Mouse (Mus musculus): ENCODE data around the gene Atp5d. TPM values are rescaled to one million over a fixed set of nuclear protein-coding genes. Genes with fewer than 3 reads are reported as not detected.
"Not testable (repeated sequence)": the region's sequence is repeated elsewhere in the genome, so short reads cannot be mapped to it uniquely, and the experiment has no call there.

Atp5d gene
- total RNA-seq, 2 experiments from 2014 or later = 1,058 to 1,125 TPM

GRCm38 (mm10) chr10:80164161-80164997, 25.9 kb downstream of the Atp5d start:
- intact Hi-C loops (cut with DNase I) = no loop called here
- DNase-seq = peak; percentile 42 to 49

DNA sequence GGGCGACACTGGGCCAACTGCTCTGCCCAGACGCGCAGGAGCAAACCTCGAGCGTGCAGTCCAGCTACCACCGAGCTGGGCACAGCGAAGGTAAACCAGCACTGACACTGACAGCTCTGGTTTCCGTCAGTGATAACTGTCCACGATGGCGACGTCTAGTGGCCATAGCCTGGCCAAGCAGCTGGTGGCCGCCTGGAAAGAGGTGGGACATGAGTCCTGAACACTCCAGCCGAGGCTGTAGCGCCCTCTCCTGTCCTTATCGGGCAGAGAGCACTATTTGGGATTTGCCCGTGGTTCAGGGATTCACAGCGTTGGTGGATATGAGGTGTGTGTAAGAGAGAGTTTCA, 26.5 kb downstream of the Atp5d start:
- peak; percentile 98 to 99 for DNase-seq
- intact Hi-C loops (cut with DNase I) = loop anchor here (1.0 kb wide), 1 partner anchor 20 kb away; no protein-coding TSS in a partner anchor

GRCm38 (mm10) chr10:80165392-80166128, 27.1 kb downstream of the Atp5d start, which contains the start of gene Cirbp:
Gene Cirbp (plus strand): TSS chr10:80165985.
- peak; percentile 59 to 66 for DNase-seq
- intact Hi-C loops (cut with DNase I) = loop anchor here (1.0 kb wide), 1 partner anchor 20 kb away; no protein-coding TSS in a partner anchor

DNA sequence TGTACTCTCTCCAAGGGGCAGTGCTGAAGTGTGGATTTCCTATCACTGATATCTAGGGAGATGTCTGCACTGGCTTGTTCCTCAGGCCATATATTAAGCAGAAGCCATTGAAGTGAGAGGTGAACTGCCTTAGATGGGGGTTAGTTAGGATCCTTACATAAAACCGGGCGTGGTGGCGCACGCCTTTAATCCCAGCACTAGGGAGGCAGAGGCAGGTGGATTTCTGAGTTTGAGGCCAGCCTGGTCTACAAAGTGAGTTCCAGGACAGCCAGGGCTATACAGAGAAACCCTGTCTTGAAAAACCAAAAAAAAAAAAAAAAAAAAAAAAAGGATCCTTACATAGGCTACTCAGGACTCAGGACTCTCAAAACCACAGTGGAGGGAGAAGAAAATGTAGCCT, 27.7 kb downstream of the Atp5d start:
- DNase-seq; intact Hi-C loops (cut with DNase I): not testable (repeated sequence)

DNA sequence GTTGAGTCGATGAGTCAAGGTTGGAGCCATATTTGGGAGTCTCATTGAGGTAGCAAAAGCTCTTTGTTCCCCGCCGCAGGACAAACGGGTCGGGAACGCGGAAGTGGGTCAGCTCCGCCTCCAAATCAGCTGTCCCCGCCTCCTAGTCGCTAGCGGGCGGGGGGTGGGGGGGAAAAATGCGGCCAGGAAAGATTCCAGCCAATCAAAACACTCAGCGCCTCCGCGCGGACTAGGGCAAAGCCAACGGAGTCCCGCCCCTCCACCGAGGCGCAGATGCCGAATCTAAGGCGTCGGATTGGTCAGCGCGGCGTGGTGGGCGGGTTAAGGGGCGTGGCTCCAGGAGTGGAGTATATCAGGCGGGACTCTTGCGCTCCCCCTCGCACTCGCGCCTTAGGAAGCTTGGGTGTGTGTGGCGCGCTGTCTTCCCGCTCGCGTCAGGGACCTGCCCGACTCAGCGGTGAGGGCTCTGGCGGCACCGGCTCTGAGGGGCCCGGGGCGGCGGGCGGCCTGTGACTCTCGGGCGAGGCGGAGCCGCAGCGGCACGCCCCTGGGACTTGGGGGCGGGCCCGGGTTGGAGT, 29.1 kb downstream of the Atp5d start:
- intact Hi-C loops (cut with DNase I) = no loop called here

DNA sequence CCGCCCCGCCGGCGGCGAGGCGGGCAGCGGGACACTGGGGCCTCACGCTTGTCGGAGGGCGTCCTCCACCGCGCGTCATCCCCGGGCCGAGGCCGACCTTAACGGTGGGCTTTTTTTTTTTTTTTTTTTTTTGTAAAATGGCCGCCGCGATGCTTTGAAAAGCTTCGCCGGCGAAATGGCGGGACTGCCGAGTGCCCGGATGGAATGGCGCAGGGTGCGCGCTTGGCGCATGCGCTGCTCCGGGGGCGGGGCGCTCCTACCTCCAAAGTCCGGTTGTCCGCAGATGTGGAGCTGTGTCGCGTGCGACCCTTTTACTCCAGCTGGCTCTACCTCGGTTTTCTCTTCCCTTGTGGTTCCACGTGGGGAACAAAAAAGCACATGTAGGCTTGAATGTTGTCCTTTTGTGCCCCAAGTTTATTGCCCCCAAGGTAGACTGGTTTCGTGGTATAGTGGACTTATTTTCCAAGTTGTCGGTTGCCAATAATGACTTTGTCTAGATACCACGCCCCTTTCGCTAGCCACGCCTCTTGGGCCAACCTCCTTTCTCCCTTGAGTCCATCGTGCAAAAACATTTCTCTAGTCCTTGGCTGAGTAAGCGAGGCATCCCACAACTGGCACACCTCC, 29.7 kb downstream of the Atp5d start:
- intact Hi-C loops (cut with DNase I) = no loop called here

More for the DNA sequence above, 29.1 kb downstream of the Atp5d start:
- DNase-seq = peak; percentile 99 to 100

DNA sequence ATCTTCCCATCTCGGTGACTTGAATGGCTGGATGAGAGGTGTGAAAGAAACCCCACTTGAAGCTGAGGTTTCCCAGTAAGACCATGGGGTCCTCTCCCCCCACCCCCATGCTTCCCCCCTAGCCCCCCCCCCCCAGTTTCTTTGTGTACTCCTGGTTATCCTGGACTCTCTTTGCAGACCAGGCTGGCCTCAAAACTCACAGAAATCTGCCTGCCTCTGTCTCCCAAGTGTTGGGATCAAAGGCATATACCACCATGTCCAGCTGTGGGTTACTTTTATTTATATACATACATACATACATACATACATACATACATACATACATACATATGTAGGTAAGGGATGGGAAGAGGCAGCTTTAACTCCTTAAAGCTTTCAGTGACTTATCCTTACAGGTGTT, 30.6 kb downstream of the Atp5d start:
- DNase-seq = no peak
- intact Hi-C loops (cut with DNase I) = no loop called here

More for the DNA sequence above, 29.7 kb downstream of the Atp5d start:
- DNase-seq = peak; percentile 95 to 97

DNA sequence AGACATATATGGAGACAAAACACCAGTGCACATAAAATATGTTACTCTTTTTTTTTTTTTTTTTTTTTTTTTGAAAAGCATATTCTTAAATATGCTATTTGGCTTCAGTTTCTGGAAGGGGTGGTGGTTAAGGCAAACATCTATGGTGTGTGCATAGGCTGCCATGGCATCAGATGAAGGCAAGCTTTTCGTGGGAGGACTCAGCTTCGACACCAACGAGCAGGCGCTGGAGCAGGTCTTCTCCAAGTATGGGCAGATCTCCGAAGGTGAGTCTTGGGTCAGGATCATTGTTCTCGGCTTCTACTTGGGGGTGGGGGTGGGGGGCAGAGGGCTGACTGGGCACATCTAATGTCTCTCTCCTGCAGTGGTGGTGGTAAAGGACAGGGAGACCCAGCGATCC, 31.2 kb downstream of the Atp5d start:
- DNase-seq = no peak
- intact Hi-C loops (cut with DNase I) = loop anchor here (10.0 kb wide), 1 partner anchor 175 kb away; the partner anchor contains the start of gene Adamtsl5

DNA sequence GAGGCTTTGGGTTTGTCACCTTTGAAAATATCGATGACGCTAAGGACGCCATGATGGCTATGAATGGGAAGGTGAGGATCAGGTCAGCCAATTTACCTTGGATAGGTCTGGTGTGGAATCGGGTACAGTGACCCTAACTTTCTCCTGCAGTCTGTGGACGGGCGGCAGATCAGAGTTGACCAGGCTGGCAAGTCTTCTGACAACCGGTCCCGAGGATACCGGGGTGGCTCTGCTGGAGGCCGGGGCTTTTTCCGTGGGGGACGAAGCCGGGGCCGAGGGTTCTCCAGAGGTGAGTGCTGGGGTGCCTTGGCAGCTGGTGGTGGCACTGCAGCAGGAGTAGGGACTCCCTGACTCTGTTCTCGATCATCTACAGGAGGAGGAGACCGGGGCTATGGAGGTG, 31.6 kb downstream of the Atp5d start:
- intact Hi-C loops (cut with DNase I) = loop anchor here (10.0 kb wide), 1 partner anchor 175 kb away; the partner anchor contains the start of gene Adamtsl5
- no peak for DNase-seq

DNA sequence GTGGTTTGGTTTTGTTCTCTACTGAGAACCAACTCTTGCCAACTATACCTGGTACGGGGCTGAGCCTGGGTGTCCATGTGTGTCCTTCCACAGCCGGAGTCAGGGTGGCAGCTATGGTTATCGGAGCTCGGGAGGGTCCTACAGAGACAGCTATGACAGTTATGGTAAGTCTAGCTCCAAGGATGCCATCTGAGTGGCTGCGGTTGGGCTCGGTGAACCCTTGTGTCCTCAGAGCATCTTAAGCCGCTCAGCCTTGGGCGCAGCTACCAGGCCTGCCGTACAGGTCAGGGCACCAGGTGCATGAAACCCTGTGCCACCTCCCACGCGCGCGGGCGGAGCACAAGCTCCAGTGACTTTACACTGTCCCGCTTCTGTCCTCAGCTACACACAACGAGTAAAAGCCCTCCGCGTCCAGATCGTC, 32.2 kb downstream of the Atp5d start:
- intact Hi-C loops (cut with DNase I) = loop anchor here (10.0 kb wide), 1 partner anchor 174 kb away; the partner anchor contains the start of gene Adamtsl5
- DNase-seq = peak in 1 of 2 experiments; percentile 4

DNA sequence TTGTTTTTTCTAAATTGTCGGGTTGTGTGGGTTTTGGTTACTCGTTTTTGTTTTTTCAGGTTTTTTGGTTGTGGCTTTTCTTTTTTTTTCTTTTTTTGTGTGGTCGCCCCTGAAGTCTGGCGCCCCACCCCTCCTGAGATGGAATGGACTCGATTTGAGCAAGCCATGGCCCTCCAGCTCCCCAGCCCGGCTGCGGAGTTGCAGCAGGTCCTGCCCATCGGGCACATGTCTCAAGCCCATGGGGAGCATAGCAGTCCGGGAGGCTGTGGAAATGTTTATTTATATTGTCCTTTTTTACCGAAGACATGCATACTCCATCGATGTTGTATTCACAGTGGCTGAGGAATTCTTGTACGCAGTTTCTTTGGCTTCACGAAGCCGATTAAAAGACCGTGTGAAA, 32.8 kb downstream of the Atp5d start:
- DNase-seq = no peak
- intact Hi-C loops (cut with DNase I) = loop anchor here (10.0 kb wide), 1 partner anchor 174 kb away; the partner anchor contains the start of gene Adamtsl5

DNA sequence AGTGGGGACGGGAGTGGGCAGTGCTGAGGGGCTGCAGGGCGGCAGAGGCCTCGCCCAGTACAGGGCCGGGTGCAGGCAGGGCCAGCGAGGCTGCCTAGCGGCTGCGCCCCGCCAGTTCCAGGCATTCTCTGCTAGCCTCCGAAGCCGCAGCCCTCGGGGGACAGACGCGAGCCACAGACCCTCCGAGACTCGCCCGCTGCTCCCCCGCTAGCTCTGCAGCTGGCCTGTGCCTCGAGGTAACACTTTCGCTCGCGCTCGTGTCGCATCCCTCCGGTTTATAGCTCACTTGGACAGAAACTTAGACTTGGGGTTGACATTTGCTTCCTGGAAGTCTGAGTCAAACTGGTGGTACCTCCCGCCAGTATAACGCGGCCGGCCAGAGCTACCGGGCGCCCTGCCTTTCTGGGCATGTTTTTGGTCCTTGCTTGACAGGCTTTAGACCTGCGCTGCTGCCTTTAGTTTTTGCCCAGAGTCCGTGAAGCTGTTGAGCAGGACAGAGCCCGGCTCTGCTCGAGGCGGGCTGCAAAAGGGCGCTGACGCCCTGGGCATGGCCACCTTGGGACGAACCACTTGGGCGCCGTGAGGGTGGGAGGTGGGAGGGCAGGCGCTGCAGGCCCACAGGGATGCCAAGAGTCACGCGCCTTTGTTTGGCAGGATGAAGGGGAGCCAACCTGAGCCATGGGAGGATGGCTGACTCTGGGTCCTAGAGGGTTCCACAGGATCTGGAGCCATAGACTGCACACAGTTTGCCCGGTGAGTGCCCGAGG, 33.5 kb downstream of the Atp5d start:
- intact Hi-C loops (cut with DNase I) = loop anchor here (10.0 kb wide), 1 partner anchor 173 kb away; the partner anchor contains the start of gene Adamtsl5
- DNase-seq = peak; percentile 55

- intact Hi-C loops (cut with DNase I) = loop anchor here (10.0 kb wide), 1 partner anchor 172 kb away; the partner anchor contains the start of gene Adamtsl5
- peak; percentile 93 for DNase-seq
Observed at GRCm38 (mm10) chr10:80172527-80173292, 34.3 kb downstream of the Atp5d start, which contains the start of gene 1600002K03Rik. Gene 1600002K03Rik (plus strand): TSS chr10:80172944.

DNA sequence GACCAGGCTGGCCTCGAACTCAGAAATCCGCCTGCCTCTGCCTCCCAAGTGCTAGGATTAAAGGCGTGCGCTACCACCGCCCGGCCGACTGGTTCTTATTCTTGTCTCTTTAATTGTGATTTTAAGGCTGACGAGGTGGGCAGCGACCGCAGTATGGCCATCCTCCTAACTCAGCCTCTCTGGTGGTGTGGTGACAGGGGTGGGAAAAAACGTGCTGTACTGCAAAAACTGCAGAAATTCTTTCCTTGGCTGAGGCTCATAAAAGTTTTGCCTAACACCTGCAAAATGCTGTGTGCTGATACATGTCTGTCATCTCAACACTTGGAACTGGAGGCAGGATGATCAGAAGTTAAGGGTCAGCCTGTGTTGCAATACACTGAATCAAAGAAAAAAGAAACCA, 34.9 kb downstream of the Atp5d start:
- DNase-seq = no peak
- intact Hi-C loops (cut with DNase I) = loop anchor here (10.0 kb wide), 1 partner anchor 171 kb away; the partner anchor contains the start of gene Adamtsl5

DNA sequence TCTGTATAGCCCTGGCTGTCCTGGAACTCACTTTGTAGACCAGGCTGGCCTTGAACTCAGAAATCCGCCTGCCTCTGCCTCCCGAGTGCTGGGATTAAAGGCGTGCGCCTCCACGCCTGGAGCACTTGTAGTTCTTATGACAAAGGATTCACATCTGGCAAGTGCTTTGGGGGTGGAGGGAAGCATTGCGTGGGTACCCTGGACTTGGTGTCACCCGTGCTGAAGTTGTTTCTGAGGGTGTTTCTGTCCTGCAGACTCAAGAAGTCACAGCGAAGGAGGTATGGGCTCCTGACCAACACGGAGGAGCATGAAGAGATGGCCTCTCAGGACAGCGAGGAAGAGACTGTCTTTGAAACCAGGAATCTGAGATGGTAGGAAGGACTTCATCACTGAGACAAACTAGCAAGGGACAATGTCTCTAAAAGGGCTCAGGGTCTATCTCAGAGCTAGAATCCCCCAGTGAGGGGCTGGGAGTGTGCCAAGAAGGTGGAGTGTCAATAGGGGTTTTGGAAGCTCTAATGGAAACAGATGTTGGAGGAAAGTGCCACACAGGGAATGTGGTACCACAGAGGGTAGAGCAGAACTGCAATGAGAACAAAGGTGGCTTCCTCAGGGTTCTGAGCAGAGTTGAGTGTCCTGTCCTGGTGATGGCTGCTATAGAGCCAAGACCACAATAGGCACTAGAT, 35.7 kb downstream of the Atp5d start:
- intact Hi-C loops (cut with DNase I) = loop anchor here (10.0 kb wide), 1 partner anchor 171 kb away; the partner anchor contains the start of gene Adamtsl5
- DNase-seq = peak in 1 of 2 experiments; percentile 12

DNA sequence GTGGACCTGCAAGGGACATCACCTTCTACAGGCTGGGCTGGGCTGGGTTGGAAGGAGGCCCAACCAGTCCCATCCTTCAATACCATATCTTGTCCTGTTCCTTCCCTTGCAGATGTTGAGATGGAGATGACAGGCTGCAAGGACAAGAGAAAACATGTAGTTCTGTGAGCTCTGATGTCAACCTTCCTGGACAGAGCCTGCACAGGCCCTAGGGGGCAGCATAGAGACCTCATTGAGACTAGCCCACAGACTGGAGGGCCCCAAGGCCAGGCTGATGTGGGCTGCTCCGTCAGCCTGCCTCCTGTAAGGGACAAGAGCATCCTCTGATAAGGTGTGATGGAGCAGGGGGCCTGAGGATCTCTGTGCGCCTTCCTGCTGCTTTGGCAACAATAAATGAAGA, 36.3 kb downstream of the Atp5d start:
- intact Hi-C loops (cut with DNase I) = loop anchor here (1.0 to 10.0 kb wide), 3 partner anchors 71 to 198 kb away; partner anchors contain the start of gene Adamtsl5

GRCm38 (mm10) chr10:80175536-80176269, 37.3 kb downstream of the Atp5d start:
- intact Hi-C loops (cut with DNase I) = loop anchor here (1.0 to 10.0 kb wide), 4 partner anchors 17 to 197 kb away; partner anchors contain the start of gene Adamtsl5
- DNase-seq = peak; percentile 40 to 65

More for the DNA sequence above, 36.3 kb downstream of the Atp5d start:
- DNase-seq = peak in 1 of 2 experiments; percentile 16

Measured in heart, postnatal 10 days (tissue).